Mouse (Mus musculus) limb, embryonic 13.5 days (tissue): Measurements from ENCODE around the gene Mlxip. TPM values are rescaled to one million over a fixed set of nuclear protein-coding genes. Genes with fewer than 3 reads are reported as not detected.

Source experiments
- ATAC-seq: fragments of 200-750 bp; cut with Nextera tagmentation; 2 replicates; pipeline ENCODE4 v1.8.0; 2017; ENCODE audit warnings: low read depth, moderate number of reproducible peaks, moderate TSS enrichment; ENCODE audit not compliant: low FRiP score
- H3K27ac ChIP-seq: fragments of 300-500 bp; sonication (generic); 2 replicates; pipeline ENCODE4 v1.5.1; 2015; ENCODE audit warnings: inconsistent platforms, mild to moderate bottlenecking, moderate library complexity
- H3K27me3 ChIP-seq: fragments of 300-500 bp; sonication (generic); 2 replicates; pipeline ENCODE4 v1.6.1; 2015; ENCODE audit warnings: mild to moderate bottlenecking, inconsistent platforms
- H3K36me3 ChIP-seq: fragments of 300-500 bp; sonication (generic); 2 replicates; pipeline ENCODE4 v1.6.1; 2015; ENCODE audit warnings: inconsistent platforms, mild to moderate bottlenecking, moderate library complexity
- H3K4me1 ChIP-seq: fragments of 300-500 bp; sonication (generic); 2 replicates; pipeline ENCODE4 v1.6.1; 2015; ENCODE audit warnings: inconsistent platforms
- H3K4me2 ChIP-seq: fragments of 300-500 bp; sonication (generic); replicated peaks from 2 replicates; pipeline ENCODE4 v1.6.1; 2015; ENCODE audit warnings: inconsistent platforms, mild to moderate bottlenecking, moderate library complexity
- H3K4me3 ChIP-seq: fragments of 300-500 bp; sonication (generic); 2 replicates; pipeline ENCODE4 v1.5.1; 2015; ENCODE audit warnings: moderate library complexity, mild to moderate bottlenecking, inconsistent platforms
- H3K9ac ChIP-seq: fragments of 300-500 bp; sonication (generic); 2 replicates; pipeline ENCODE4 v1.6.1; 2015; ENCODE audit warnings: mild to moderate bottlenecking, inconsistent platforms
- H3K9me3 ChIP-seq: fragments of 300-500 bp; sonication (generic); 2 replicates; pipeline ENCODE4 v1.6.1; 2016; ENCODE audit warnings: inconsistent platforms
- WGBS: fragments of 180-500 bp; shearing (Covaris S2); methylation state at CpG from one replicate; pipeline ENCODE4 v1.1.7; 2015; 5-methylcytosine and 5-hydroxymethylcytosine counted together
- polyA plus RNA-seq: library from polyadenylated mRNA; unstranded; fragments of >200 nt; fragmentation: Nextera tagmentation; extraction: Ambion mirVana; gene quantifications from 2 replicates; pipeline ENCODE4 v1.2.1, GENCODE M21; 2015

The Mlxip gene
- polyA plus RNA-seq, 1 experiment from 2014 or later = 13.9 TPM

DNA sequence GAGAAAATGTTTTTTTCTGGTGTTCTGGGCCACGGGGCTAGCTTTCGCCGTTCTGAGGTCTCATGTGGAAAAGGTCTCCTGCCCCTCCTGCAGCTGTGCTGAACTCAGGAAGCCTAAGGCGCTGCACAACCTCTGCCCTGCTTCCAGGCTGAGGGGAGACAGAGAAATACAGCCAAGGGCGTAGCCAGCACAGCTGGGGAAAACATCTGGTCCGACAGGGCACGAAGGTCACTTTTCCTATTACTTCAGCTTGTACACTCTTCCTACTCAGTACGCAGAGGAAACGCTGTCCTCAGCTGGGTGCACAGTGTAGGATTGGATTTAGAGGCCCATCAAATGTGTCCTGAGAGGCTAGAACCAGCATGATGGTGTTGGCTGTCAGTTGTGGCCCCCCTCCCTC is 95.3 kb downstream of the Mlxip start:
- WGBS = 30% methylated on average over 9 of the region's 9 CpGs
- Histone ChIP-seq H3K27ac (no peak overlapping the region), H3K36me3 (no peaks in the 10 kb centered on the region), H3K9me3 (no peaks in the 10 kb centered on the region), H3K4me2 (no peak overlapping the region), H3K4me1 (peaks cover 12% of the 10 kb centered on the region; the same call in 1 of the 2 replicates), H3K4me3 (no peak overlapping the region), H3K9ac (no peak overlapping the region), H3K27me3 (no peaks in the 10 kb centered on the region)
- ATAC-seq = no peak

DNA sequence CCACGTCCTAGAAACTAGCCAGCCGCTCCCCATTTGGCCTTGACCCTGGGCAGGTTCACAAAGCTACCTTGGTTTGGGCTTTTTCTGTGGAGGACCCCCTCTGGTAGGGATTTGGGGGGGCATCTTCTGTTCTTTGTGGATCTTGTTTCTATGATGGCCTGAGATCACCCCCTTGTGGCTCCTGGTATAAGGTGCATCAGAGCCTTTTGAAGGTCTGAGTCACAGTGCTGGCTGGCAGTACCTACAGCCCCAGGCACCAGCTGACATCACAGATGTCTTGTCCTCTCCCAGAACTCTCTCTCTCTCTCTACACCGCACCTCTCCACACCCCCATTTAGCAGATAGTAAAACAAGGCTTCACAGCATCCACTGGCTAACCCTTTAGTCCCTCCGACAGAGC is 105.1 kb downstream of the Mlxip start:
- WGBS = 37% methylated on average over 4 of the region's 4 CpGs
- Histone ChIP-seq H3K36me3 (no peaks in the 10 kb centered on the region), H3K9ac (no peak overlapping the region), H3K4me2 (no peak overlapping the region), H3K27ac (no peak overlapping the region), H3K9me3 (no peaks in the 10 kb centered on the region), H3K27me3 (peaks cover 6% of the 10 kb centered on the region; the same call in 1 of the 2 replicates), H3K4me1 (peaks cover 14% of the 10 kb centered on the region), H3K4me3 (no peak overlapping the region)
- ATAC-seq = no peak

DNA sequence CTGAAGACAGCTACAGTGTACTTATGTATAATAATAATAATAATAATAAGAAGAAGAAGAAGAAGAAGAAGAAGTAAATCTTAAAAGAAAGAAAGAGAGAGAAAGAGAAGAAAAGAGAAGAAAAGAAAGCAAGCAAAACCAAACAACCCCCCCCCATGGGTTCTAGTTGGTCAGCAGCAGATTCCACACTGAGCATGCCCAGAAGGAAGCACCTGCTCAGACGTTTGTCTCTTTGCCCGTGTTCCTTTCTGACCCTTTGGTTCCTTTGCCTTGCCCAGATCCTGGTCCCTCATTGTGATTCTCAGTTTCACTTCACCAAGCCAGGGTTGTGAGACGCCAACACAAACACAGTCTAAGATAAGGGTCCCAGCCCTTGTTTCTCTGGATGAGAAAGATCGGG is 107.4 kb downstream of the Mlxip start:
- H3K4me2 ChIP-seq = no peak overlapping the region
- no peaks in the 10 kb centered on the region for H3K36me3 ChIP-seq
- H3K9me3 ChIP-seq = no peaks in the 10 kb centered on the region
- 79% methylated on average over 4 of the region's 4 CpGs for WGBS
- H3K27ac ChIP-seq = no peak overlapping the region
- no peak for ATAC-seq
- H3K4me3 ChIP-seq = no peak overlapping the region
- peaks cover 19% of the 10 kb centered on the region for H3K27me3 ChIP-seq
- H3K9ac ChIP-seq = no peak overlapping the region
- H3K4me1 ChIP-seq = peaks cover 9% of the 10 kb centered on the region

Other genes with a start within 250 kb of the Mlxip start
- gene Psmd9, start 225.4 kb upstream of the Mlxip start, polyA plus RNA-seq = 99.6 and 104 TPM in 2 replicates
- gene Hpd, start 212.1 kb upstream of the Mlxip start, polyA plus RNA-seq = not detected in 2 replicates
- gene Wdr66, start 142.7 kb upstream of the Mlxip start, polyA plus RNA-seq = 0.61 and 1.1 TPM in 2 replicates
- 31.2 and 33.1 TPM in 2 replicates for gene Bcl7a, start 51.0 kb upstream of the Mlxip start, polyA plus RNA-seq
- gene Lrrc43, start 94.5 kb downstream of the Mlxip start, polyA plus RNA-seq = not detected in 2 replicates
- not detected in 2 replicates for gene Il31, start 94.7 kb downstream of the Mlxip start, polyA plus RNA-seq
- gene B3gnt4, start 115.7 kb downstream of the Mlxip start, polyA plus RNA-seq = 0.50 and 1.4 TPM in 2 replicates
- 115 and 118 TPM in 2 replicates for gene Diablo, start 129.4 kb downstream of the Mlxip start, polyA plus RNA-seq
- 0.45 TPM in 1 of 2 replicates, not detected in the other for gene Gm49027, start 130.7 kb downstream of the Mlxip start, polyA plus RNA-seq
- gene Vps33a, start 178.2 kb downstream of the Mlxip start, polyA plus RNA-seq = 27.3 and 27.4 TPM in 2 replicates